ENCODE assay signal across 14 mouse cellular contexts in the genomic region with DNA sequence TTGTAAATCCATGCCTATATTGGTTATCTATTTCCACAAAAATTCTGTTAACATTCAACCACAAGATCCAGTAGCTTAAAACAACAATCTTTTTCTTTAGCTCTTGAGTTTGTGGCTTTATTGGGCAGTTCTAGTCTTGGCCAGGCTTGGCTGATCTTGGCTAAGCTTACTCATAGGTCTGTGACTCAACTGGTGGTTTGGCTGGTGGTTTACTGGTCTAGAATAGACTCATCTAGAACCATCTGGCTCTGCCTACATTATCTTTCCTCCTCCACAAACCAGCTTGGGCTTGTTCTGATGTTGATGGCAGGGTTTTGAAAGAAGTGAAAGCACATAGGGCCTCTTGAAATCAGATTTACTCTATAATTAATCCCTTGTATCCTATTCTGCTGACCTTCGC. TPM values are rescaled to one million over a fixed set of nuclear protein-coding genes. Genes with fewer than 3 reads are reported as not detected.
DNase-seq lines count a peak whose midpoint lies in the region; ATAC-seq lines count a peak whose summit lies in the region.
"Had no signal": no experiment of that assay in that cellular context is flagged by ENCODE, and none has a peak within 500 bp of the region (broad histone marks: within the 10 kb centered on the region; RNA-seq: fewer than 3 reads in every experiment).

No protein-coding gene starts in this region.

- H3K9me3 ChIP-seq in embryonic facial prominence, embryonic 14.5 days (ENCODE audit: control insufficient read depth, low read length): no peaks in the 10 kb centered on the region
- no peaks in the 10 kb centered on the region for H3K9me3 ChIP-seq in embryonic facial prominence, embryonic 10.5 days
- H3K9me3 ChIP-seq in hindbrain, embryonic 12.5 days (replicated peaks): no peaks in the 10 kb centered on the region
- H3K9me3 ChIP-seq: limb, embryonic 15.5 days had no signal

- H3K4me3 ChIP-seq in embryonic facial prominence, embryonic 14.5 days (ENCODE audit: low read depth, low read length): no peak overlapping the region
- H3K4me3 ChIP-seq in embryonic facial prominence, embryonic 10.5 days: no peak overlapping the region
- H3K4me3 ChIP-seq in hindbrain, embryonic 12.5 days: no peak overlapping the region
- H3K4me3 ChIP-seq: limb, embryonic 15.5 days had no signal

- no peak overlapping the region for H3K27ac ChIP-seq in embryonic facial prominence, embryonic 14.5 days (replicated peaks; ENCODE audit: low read depth, low read length)
- no peak overlapping the region for H3K27ac ChIP-seq in embryonic facial prominence, embryonic 10.5 days (replicated peaks)
- H3K27ac ChIP-seq in hindbrain, embryonic 12.5 days: no peak overlapping the region
- H3K27ac ChIP-seq: limb, embryonic 15.5 days had no signal

- no peaks in the 10 kb centered on the region for H3K27me3 ChIP-seq in embryonic facial prominence, embryonic 14.5 days (replicated peaks; ENCODE audit: control insufficient read depth, insufficient read depth, low read length)
- H3K27me3 ChIP-seq in embryonic facial prominence, embryonic 10.5 days (replicated peaks; ENCODE audit: low read depth, poor library complexity, severe bottlenecking): no peaks in the 10 kb centered on the region; the same call in 1 of the 2 replicates
- no peaks in the 10 kb centered on the region for H3K27me3 ChIP-seq in hindbrain, embryonic 12.5 days
- H3K27me3 ChIP-seq: limb, embryonic 15.5 days had no signal

- no peak for ATAC-seq in embryonic facial prominence, embryonic 14.5 days (ENCODE audit: low read depth)
- no peak for ATAC-seq in hindbrain, embryonic 12.5 days (ENCODE audit: low FRiP score)
- ATAC-seq: intestine, postnatal 0 days had no signal

- H3K4me2 ChIP-seq in embryonic facial prominence, embryonic 14.5 days (ENCODE audit: low read depth, low read length): no peak overlapping the region
- H3K4me2 ChIP-seq in hindbrain, embryonic 12.5 days (replicated peaks): no peak overlapping the region
- H3K4me2 ChIP-seq: limb, embryonic 15.5 days had no signal

- 98% methylated on average over 1 of the region's 1 CpGs for WGBS in embryonic facial prominence, embryonic 14.5 days
- WGBS in embryonic facial prominence, embryonic 10.5 days: 93% methylated on average over 1 of the region's 1 CpGs
- 93% methylated on average over 1 of the region's 1 CpGs for WGBS in hindbrain, embryonic 12.5 days

- H3K9ac ChIP-seq in embryonic facial prominence, embryonic 14.5 days (ENCODE audit: low read depth, low read length): no peak overlapping the region
- H3K9ac ChIP-seq in hindbrain, embryonic 12.5 days: no peak overlapping the region
- H3K9ac ChIP-seq: limb, embryonic 15.5 days had no signal

- H3K4me1 ChIP-seq in embryonic facial prominence, embryonic 14.5 days (ENCODE audit: control insufficient read depth, insufficient read depth, low read length): no peaks in the 10 kb centered on the region
- H3K4me1 ChIP-seq in embryonic facial prominence, embryonic 10.5 days: no peaks in the 10 kb centered on the region
- H3K4me1 ChIP-seq in hindbrain, embryonic 12.5 days: no peaks in the 10 kb centered on the region
- H3K4me1 ChIP-seq: limb, embryonic 15.5 days had no signal

- H3K36me3 ChIP-seq in embryonic facial prominence, embryonic 14.5 days (ENCODE audit: control insufficient read depth, insufficient read depth, low read length): no peaks in the 10 kb centered on the region
- no peaks in the 10 kb centered on the region for H3K36me3 ChIP-seq in embryonic facial prominence, embryonic 10.5 days (replicated peaks)
- H3K36me3 ChIP-seq in hindbrain, embryonic 12.5 days: no peaks in the 10 kb centered on the region
- H3K36me3 ChIP-seq: limb, embryonic 15.5 days had no signal

- peak; percentile 51 for DNase-seq in embryonic facial prominence, embryonic 14.5 days (ENCODE audit: low spot score)
- DNase-seq in embryonic facial prominence, embryonic 10.5 days (ENCODE audit: low spot score): no peak
- DNase-seq in right cerebral cortex, postnatal 25 days: peak; percentile 18
- DNase-seq in right cerebral cortex, postnatal 14 days: no peak
- peak; percentile 59 for DNase-seq in layer of hippocampus, adult 9-10 months (ENCODE audit: low spot score)
- DNase-seq in lung, adult 18-20 months: no peak
- no peak for DNase-seq in embryo, embryonic 9.5 days (ENCODE audit: extremely low spot score)
- DNase-seq: cerebellum, adult 18-20 months; heart, adult 11 months; heart, postnatal 36 days; thymus, adult 2 months had no signal

RNA-seq across cellular contexts. Expression of a gene that starts 22.7 kb away (rescaled TPM):
- 14.3 and 15.8 TPM in 2 replicates for polyA plus RNA-seq in embryonic facial prominence, embryonic 14.5 days (2014; fragmentation: Nextera tagmentation; extraction: Ambion mirVana)
- polyA plus RNA-seq in embryonic facial prominence, embryonic 10.5 days (2016; fragmentation: Nextera tagmentation; extraction: Ambion mirVana): 19.4 and 21.7 TPM in 2 replicates
- 37.7 and 40.2 TPM in 2 replicates for polyA plus RNA-seq in hindbrain, embryonic 12.5 days (2016; fragmentation: Nextera tagmentation; extraction: Ambion mirVana)

Comparison
In these comparisons a context has a peak if more than half of its experiments do, and no peak if none do; other contexts are left out.
1. DNase-seq: peak in embryonic facial prominence, embryonic 14.5 days (single experiment), right cerebral cortex, postnatal 25 days (single experiment) and layer of hippocampus, adult 9-10 months (single experiment); none in embryonic facial prominence, embryonic 10.5 days (single experiment), right cerebral cortex, postnatal 14 days (single experiment), lung, adult 18-20 months (0 of 2) and embryo, embryonic 9.5 days (single experiment).